Mouse (Mus musculus) thymus, adult 2 months (tissue): ENCODE data around the gene Anapc5.
A peak's percentile ranks its signal among the peaks of the same experiment; 100 is the strongest.

ENCODE experiments used
- CTCF ChIP-seq: fragments of 200-500 bp; IDR thresholded peaks from 2 replicates; pipeline ENCODE4 v1.5.1; 2012; ENCODE audit warnings: mild to moderate bottlenecking, control low read depth, low read length, moderate library complexity, borderline replicate concordance; ENCODE audit not compliant: control insufficient read depth, poor library complexity, insufficient read depth; ENCODE audit errors: extremely low read depth
- POLR2A ChIP-seq: fragments of 200-500 bp; IDR thresholded peaks from 2 replicates; pipeline ENCODE4 v1.6.1; 2012; ENCODE audit warnings: mild to moderate bottlenecking, low read length, control low read depth, moderate library complexity; ENCODE audit not compliant: control insufficient read depth, poor library complexity, insufficient read depth; ENCODE audit errors: extremely low read depth

DNA sequence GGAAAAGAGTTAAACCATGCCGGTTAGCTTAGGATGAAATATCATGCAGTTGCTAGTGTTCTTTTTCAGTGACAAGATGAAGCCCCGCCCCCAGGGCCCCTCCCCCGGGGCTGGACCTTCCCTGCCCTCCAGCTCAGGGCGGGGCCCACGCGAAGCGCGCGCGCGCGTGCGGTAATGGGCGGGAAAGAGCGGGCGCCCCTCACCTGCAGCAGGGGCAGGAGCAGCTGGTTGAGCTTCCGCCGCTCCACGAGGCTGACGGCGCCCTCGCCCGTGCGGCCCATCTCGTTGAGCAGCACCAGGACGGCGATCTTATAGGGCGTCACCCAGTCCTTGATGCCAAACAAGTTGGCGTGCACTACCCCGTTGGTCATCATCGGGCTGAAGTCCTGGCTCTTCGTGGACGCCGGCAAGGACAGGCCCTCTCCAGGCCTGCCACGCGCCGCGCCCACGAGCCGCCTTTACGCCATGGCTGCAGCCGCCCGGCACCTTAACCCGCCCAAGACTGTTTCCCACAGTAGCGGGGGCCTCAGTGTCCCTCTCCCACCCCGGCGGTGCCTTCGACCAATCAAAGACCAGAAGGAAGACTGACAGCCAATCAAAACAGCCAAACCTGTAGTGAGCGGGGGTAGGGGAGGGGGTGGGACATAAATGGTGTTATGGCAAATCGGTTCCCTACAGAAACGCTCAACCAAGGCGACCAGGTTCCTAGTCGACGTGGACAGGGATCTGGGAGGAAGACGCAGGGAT is at the start of gene Anapc5:
- TF ChIP-seq POLR2A (peak; percentile 97), CTCF (no peak)
